Mouse (Mus musculus) heart, postnatal 36 days (tissue): ENCODE results near the gene Hhex. TPM values are rescaled to one million over a fixed set of nuclear protein-coding genes. Genes with fewer than 3 reads are reported as not detected.

ENCODE experiments used
- DNase-seq, 2 experiments: peaks; one replicate each; pipeline ENCODE4 v3.0.0; 2021 to 2022
- intact Hi-C: fragments of 180-260 bp; cut with DNase I; formaldehyde crosslinking; loops from one replicate; pipeline ENCODE4 v1.15.1; 2025
- total RNA-seq, 2 experiments: library from RNA; stranded (reverse); gene quantifications; 2 replicates each; pipeline ENCODE4 v1.2.3; 2021

Gene Hhex
- total RNA-seq, result 1 to 10 TPM; 3.3 to 4.4 TPM

DNA sequence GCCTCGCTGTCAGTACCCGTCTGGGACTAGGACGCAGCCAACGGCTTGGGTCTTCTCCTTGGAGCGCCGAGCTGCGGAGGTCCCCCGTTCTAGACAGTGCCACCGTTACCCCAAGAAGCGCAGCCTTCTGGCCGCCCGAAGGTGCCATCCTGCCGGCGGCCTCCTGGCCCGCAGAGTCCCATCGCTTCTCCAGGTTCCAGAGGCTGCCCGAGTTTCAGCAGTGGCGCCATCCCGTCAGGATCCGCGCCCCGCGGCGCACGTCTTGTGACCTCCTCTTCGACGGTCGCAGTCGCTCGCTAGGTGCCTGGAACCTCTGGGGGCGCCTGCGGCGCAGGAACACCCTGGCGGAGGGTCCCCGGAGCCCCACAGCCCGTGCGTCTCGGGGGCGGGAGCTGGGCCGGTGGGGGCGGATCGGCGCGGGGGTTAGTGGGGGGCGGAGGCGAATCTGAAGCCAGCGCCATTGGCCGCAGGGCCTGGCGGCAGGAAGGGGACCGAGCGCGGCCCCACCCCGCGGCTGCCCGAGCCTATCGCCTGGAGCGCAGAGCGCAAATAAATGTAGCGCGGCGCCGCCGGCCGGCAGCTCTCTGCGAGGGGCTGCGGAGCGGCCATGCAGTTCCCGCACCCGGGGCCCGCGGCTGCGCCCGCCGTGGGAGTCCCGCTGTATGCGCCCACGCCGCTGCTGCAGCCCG, at the start of gene Hhex:
Gene Hhex, plus strand, starts transcription at position 548 of the 689 bp plus-strand sequence.
- intact Hi-C loops, result loop anchor here (2.0 kb wide), 2 partner anchors 48 to 74 kb away; no protein-coding TSS in a partner anchor
- peak; percentile 82 to 83 for DNase-seq

DNA sequence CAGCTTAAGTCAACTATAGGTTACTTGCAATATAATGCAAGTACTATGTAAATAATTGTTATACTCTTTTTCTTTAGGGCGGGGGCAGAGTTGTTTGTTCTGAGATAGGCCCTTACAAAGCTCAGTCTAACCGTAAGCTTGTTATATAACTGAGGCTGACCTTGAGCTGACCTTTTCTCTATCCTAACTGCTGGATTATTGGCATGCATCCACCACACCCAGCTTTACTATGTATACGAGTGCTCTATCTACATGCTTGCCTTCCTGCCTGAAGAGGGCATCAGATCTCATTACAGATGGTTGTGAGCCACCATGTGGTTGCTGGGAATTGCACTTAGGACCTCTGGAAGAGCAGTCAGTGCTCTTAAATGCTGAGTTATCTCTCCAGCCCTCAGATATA, 48.5 kb upstream of the Hhex start:
- intact Hi-C loops, result no loop called here

DNA sequence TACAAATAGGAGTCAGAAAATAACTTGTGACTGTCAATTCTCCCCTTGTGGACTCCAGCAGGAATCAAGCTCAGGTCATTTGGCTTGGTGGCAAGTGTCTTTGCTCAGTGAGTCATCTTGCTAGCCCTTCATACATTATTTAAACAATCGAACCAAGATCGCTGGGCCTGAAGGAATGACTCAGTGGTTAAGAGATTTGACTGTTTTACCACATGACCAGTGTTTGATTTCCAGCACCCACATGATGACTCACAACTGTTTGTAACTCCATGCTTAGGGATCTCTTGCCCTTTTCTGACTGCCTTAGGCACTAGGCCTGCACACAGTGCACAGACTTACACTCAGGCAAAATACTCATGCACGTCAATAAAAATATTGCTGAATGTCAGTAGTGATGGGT, 42.7 kb upstream of the Hhex start:
- no peak for DNase-seq
- intact Hi-C loops, result no loop called here

More for the DNA sequence above, 48.5 kb upstream of the Hhex start:
- DNase-seq, result no peak

DNA sequence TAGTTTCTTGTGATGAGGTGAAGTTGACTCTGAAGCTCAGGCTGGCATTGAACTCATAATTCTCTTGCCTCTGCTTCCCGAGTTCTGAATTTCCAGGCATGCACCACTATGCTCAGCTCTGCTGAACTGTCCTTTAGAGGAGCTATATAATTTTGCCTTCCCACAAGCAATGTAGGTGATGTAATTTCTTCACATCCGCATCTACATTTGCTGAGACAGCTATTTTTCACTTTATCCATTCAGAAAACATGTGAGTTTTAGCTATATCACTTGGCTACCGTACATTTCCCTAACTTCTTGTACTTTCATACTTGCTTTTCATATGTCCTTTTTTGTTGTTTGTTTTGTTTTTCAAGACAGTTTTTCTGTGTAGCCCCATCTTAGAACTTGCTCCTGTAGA, 38.3 kb upstream of the Hhex start:
- DNase-seq, result no peak
- intact Hi-C loops, result no loop called here

DNA sequence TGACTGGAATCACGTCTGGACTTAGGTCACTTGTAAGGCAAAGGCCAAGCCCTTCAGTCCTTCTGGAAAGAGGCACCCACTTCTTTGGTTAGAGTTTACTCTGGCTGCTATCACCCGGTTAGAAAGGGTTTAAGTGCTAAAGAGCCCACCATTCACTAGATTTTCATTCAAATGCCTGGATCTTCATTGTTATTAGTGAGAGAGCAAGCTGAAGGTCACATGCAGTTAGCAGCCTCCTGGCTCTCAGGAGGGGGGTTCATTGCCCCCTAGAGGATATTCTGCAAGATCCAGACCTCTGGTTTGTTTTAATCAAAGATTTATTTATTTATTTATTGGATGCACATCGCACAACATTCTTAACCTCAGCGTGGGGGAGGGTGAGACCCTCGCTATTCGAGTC, 33.7 kb upstream of the Hhex start:
- intact Hi-C loops, result no loop called here
- no peak for DNase-seq

DNA sequence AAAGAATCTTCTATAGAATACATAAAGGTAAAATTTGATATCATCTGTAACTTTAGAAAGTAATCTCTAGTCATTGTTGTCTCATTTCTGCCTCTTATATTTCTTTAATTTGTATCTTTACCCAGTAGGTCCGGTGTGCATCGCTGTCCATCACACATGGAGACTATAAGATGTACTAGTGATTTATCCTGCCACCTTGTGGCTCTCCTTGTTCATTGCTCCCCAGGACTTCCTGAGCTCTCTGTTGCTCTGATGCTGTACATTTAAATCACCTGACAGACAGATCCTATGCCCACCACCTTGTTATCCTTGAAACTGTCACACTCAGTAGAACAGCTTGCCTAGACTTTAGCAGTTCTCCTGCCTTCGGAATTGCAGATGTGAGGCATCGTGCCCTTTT, 16.3 kb upstream of the Hhex start:
- intact Hi-C loops, result no loop called here
- peak; percentile 14 to 15 for DNase-seq

DNA sequence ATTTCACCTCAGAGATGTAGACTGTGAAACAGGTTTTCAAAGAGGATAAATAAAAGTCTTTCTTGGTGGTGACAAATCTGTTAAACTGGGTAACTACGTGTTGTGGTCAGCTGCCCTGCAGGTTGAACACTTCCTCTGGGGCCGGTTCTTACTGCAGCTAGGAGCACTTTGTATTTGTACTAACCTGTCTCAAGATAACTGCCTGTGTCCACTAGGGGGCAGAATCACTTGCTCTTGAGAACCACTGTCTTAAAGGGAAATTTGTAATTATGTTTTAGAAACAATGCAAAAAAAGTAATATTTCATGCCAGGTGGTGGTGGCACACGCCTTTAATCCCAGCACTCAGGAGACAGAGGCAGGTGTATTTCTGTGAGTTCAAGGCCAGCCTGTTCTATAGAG, 15.0 kb upstream of the Hhex start:
- intact Hi-C loops, result loop anchor here (1.0 kb wide), 1 partner anchor 90 kb away; no protein-coding TSS in a partner anchor

DNA sequence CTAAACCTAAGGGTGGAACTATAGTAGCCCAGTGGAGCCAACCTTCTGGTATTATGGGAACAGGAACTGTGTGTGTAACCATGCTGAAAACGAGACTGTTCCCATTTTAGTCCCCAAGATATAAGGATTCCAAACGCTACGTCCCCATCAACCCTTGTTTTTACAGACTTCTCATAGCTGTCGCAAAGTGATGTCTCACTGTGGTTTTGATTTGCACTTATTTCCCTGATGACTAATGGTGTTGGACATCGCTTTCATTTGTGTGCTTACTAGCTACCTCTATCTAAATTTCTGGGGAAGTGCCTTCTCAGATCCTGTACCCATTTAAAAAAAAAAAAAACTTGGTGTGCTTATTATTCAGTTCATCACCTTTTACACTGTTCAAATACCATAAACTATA, 6.0 kb upstream of the Hhex start:
- intact Hi-C loops, result no loop called here
- no peak for DNase-seq

More for the DNA sequence above, 15.0 kb upstream of the Hhex start:
- DNase-seq, result peak; percentile 48 to 49

DNA sequence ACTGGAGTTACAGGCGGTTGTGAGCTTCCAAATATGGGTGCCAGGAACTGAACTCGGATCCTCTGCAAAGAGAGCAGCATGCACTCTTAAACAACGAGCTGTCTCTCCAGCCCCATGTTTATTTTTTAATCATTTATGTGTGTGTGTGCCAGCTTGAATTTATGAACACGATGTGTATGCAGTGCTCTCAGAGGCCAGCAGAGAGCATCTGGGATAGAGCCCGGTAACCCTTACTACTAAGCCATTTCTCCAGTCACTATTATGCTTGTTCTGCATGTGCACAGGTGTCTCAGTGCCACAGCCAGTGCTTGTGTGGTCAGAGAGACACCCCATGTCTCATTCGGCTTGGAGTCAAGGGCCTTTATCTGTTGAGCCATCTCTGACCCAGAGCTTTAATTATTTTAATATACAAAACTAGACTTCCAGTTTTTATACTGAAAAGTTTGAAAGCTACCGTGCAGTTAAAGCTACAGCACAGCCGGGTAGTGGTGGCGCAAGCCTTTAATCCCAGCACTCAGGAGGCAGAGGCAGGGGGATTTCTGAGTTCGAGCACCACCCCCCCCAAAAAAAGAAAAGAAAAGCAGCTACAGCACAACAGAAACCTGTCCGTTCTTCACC, 3.4 kb upstream of the Hhex start:
- intact Hi-C loops, result no loop called here
- no peak for DNase-seq

DNA sequence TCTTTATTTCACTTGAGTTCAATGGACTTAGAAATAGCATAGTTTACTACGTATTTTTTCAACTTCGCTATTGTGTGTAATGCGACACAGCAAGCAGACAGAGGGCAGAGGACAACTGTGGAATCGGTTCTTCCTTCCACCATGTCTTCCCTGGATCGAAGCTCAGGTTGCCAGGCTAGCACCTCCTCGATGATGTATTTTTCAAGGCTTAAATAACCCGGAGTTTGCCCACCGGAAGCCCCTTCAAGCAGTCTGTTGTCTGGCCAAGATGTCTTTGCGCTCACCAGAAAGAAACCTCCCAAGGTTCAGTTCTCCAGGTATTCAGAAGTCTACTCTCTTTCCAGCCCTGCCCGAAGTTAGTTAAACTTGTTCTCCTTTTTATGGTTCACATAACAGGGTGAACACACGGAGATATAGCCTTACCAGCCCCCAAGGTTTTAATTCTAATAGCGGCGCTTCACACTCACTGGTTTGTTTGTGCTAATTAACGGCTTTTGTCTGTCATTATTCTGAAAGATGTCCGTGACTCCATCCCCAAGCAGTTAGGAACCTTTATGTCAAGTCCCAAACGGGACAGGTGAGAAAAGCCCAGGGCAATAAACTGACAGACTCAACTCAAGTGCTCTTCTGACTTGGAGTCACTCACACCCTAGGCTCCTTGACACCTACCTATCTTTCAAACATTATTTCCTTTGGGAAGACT, 1.6 kb upstream of the Hhex start:
- DNase-seq, result no peak
- intact Hi-C loops, result no loop called here

DNA sequence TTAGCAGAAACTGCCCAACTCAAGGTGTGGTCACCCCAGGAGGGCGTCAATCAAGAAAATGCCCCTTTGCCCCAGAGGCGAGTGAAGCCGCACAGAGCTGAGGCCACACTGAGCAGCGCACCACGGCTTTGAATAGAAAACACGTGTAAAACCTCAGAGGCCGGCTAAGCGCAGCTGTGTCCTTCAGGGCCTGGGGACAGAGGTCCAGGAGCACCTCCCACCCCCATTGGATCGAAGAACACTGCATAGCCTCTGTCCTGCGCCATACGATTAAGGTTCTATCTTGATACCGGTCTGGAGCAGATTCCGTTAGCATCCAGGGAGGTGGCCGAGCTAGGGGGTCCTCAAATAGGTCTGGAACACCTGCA, 731 bp upstream of the Hhex start:
- intact Hi-C loops, result loop anchor here (2.0 kb wide), 2 partner anchors 49 to 75 kb away; no protein-coding TSS in a partner anchor
- no peak for DNase-seq

DNA sequence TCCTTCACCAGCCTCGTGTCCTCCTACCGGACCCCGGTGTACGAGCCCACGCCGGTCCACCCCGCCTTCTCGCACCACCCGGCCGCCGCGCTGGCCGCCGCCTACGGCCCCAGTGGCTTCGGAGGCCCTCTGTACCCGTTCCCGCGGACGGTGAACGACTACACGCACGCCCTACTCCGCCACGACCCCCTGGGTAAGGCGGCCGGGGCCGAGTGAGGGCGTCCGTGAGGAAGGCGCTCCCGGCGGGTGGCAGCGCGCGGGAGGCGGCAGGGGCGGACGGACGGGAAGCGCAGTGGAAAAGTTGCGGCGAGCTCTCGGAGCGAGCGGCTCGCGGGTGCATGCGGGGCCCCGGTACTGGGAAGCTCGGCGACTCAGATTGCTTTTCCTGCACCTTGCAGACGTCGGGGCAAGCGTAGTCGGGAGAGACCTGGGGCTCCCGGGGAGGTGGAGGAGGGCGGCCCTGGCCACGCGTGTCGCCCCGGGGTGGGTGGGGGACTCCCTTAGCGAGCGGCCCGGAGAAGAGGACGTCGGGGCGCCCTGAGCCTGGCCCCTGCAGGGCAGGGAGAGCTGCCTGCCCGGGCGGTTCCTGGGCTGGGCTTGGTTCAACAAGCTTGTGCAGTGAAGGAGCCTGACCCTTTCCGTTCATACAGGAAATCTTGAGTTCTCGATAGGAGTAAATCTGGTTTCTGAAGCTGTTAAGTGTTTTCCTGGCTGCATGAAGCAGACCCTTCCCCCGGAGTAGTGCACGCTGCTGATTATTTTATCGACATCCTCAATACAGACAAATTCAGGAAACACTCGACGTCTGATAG, 637 bp downstream of the Hhex start:
- peak; percentile 62 to 63 for DNase-seq
- intact Hi-C loops, result loop anchor here (2.0 to 5.0 kb wide), 4 partner anchors 48 to 127 kb away; no protein-coding TSS in a partner anchor

DNA sequence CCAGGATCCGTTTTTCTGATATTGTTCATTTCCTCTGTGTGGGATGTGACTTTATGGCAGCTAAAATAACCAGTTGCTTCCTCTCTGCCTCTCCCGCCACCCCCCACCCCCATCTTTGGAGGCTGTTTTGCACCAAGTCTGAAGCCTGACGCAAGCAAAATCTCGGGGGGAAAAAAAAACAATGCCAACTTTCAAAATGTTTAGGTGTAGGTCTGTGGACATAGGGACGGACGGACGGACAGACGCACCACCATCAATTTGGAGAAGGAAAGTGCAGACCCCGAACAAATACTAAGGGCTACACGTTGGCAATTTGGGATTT, 1.2 kb downstream of the Hhex start:
- intact Hi-C loops, result loop anchor here (2.0 to 5.0 kb wide), 4 partner anchors 47 to 126 kb away; no protein-coding TSS in a partner anchor

DNA sequence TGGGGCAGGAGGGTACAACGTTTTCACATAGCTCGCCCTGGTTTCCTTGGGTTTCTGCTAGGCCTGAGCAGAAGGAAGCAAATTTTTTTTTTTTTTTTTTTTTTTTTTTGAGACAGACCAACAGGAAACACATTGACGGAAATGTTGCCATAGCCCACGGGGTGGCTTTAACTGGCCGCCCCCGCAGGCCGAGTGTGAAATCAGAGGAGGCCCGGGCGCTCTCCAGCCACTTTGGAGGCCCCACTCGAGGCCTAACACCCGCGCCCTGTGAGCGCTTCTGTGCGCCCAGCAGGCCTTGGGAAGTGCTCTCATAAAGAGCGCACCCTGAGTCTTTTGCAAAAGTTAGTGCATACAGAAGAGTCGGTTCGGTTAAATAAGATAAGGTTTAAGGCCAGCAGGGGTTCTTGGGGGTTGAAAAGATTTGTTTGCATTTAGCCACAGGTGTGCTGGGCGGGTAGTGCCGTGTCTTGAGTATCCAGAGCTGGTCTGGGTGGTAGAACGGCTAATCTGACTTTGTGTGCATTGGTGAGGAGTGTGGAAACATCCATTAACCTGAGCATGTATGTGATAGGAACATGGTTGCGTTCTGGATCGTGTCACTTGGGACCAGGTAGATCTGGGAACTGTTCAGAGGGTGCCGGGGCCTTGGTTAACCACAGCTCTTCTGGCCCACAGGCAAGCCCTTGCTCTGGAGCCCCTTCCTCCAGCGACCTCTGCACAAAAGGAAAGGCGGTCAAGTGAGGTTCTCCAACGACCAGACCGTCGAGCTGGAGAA, 2.1 kb downstream of the Hhex start:
- intact Hi-C loops, result loop anchor here (5.0 kb wide), 2 partner anchors 106 to 126 kb away; no protein-coding TSS in a partner anchor
- DNase-seq, result peak; percentile 34 to 39

More for the DNA sequence above, 1.2 kb downstream of the Hhex start:
- peak; percentile 15 to 36 for DNase-seq

DNA sequence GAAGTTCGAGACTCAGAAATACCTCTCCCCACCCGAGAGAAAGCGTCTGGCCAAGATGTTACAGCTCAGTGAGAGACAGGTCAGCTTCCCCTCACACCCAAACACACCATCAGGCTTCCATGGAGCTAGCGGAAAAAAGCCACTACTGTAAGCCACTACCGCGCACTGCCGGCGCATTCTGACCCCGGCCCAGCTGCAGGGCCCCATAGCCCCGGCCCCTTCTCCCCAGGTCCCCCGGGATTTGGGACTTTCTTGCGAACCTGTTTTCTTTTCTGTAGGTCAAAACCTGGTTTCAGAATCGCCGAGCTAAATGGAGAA, 2.6 kb downstream of the Hhex start:
- intact Hi-C loops, result loop anchor here (5.0 kb wide), 2 partner anchors 105 to 125 kb away; no protein-coding TSS in a partner anchor
- DNase-seq, result no peak

DNA sequence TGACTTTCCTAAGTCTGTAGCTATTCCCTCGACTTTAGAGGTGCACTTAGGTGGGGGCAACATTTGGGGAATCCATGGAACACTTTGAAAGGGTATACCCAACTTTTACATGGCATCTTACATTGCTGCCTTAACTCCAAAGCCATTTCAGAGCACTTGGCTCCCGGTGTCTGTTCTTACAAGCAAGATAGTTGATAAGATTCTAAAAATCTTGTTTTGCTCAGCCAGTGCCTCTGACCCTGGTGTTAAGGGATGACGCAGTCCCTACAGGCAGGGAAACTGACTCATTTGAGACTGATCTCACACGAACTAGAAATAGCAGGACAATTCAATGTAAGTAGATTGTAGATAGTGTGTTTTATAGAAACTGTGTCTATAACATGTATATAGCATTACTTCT, 5.6 kb downstream of the Hhex start:
- intact Hi-C loops, result no loop called here
- DNase-seq, result no peak

DNA sequence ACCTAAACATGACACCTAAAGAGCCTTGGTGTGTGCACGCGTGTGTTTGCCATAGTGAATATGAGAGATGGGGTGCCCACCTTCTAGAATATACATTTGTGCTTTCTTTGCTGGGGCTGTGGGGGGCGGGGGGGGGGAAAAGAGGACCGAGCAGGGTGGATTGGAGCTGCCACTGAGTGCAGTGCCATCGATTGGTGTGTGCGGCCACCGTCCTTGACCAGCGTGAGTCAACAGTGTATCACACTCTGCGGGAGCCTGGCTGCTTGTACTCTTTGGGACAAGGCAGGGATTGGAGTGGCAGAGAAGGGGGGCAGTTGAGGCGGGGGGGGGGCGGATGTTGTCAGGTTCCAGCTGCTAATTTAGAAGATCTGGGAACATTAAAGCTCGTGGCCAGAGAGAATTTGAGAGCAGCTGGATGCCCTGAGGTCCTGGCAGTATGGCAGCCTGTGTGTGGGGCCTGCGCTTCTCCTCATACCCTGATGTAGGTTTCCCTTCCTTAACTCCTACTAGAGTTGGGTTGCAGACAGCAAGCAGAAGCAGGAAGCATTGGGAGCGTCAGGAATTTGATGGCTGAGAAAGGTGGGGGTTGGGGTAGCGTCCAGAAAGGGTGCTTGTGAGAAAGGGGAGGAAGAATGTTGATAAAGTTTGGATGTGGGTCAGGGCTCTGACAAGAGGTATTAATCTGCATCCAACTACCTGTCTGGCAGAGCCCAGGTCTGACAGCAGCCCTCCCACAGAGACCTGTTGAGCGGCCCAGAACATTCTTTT, 6.3 kb downstream of the Hhex start:
- no peak for DNase-seq
- intact Hi-C loops, result no loop called here

DNA sequence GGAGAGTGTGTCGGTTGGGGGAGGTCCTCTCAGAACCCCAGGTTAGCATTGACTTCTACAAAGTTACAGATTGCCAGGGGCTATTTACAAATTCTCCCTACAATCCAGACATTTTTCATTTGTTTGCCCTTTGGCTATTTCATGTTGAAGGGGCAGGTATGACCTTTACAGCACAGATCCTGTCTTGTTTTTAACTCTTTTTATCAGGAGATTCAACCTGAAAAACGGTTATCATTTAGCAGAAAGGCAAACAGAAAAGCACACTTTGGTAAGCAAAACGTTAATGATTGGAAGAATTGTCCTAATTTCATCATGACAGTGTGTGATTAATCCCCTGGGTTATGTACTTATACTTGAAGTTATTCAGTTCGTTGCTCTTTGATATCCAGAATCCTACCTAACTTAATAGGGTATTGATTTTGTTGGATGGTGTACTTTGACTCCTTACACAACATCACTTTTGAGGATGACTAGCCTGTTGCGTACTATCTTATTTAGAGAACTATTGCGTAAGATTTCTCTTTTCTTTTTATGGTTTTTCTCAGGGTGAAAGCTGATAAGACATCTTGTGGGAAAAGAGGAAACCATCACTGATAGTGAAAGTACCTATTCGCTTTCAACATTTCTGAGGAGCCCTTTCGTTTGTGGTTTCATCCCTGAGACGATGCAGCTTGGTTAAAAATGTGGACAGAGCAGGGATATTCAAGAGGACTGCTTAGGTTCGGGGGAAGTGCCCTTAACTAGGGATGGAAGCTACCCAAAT, 8.1 kb downstream of the Hhex start:
- intact Hi-C loops, result no loop called here
- DNase-seq, result no peak
